Mouse (Mus musculus): ENCODE results near the gene Dapk3.

The Dapk3 gene

DNA sequence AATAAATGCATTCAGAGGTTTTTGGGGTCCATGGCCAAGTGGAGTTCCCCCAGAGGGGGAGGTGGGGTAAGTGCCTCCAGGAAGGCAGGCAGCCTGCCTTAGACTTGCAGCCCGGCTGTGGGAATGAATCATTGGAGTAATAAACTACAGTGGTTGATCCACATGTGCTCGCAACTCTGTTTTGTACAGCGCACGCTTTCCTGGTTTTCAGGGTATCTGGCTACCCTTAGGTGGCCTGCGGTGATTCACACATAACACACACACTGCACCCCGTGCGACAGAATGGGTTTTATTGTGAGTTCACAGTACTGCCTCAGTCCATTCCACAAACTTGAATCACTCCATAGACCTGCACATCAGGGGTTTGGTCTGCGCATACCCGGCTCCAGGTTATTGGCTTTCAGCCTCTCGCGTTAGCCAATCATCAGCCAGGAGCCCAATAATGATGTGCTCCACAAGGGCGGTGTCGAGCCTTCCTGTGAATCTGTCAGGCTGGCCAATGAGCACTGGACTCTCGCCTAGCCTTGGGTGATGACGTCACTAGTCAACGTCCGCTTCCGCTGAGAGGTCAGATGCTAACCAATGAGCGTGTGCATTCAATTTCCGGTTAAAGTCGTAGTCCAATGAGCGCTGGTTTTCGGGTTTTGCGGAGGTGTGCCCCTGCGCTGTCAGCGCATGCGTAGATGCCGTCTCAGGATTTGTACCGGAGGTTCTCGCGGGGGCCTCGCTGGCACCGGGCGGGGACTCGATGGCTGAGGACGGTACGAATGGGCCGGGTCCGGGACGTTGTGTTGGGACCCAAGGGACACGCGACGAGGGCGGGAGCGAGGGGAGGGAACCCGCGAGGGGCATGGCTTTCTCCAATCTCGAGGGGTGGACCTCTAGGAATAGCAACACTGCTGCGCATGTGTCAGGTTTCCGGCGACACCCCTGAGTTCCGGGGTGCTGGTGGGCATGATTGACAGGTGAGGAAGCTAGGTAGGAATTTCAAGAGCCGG lies at the start of gene Dapk3:
TSS of gene Dapk3 (plus strand) at position 670 of the 998 bp plus-strand sequence.
- DNase-seq: peak; percentile 96

DNA sequence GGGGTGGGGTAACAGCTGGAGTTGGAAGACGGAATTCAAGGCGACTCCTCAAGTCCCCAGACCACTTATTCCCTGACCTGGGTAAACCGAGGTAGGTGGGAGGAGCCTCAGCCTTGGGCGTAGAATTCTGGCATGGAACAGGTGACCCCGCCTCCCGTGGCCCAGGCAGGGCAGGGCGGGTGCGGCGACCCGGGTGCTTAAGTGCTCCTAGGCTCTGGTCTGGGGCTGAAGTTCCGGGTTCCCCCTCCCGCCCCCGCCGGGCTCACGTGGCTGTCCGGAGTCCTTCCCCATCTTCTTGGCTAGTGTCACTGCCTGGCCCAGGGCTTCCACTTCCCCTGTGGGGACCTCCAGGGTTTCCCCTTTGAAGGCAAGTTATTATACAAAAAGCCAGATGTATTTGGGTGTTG lies 48.6 kb upstream of the Dapk3 start:
- DNase-seq: peak; percentile 81

DNA sequence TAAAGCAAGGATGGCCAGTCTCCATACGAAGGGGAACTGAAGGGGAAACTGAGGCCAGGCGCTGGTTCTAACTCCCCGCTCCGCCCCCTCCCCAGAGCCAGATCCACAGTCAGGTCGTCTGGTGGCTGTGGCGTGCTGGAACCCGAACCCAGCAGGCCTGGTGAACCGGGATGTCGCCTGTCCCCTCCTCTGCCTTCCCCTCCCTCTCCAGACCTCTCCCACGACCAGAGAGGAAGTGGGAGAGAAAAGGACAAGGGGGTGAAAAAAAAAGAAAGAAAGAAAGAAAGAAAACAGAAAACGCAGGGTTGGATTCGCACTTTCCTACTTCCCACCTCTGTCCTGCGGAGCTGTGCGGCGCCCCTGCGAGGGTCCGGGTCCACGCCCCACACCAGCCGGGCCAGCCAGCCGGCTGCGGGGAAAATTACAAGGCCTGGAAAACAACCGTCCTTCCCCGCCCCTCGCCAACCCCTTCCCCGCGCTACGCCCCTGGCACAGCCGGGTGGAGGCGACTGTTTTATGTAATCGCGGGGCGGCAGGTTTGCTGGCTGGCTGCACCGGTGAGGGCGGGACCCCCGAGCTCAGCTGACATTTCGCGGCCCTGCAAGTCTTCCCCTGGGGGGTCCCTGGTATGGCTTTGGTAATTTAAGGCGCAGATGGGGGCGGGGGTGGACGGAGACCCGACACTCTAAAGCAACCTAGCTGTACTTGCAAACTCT lies 47.7 kb upstream of the Dapk3 start, which contains the start of gene Zbtb7a:
TSS of gene Zbtb7a (plus strand) at position 255 of the 716 bp plus-strand sequence.
- DNase-seq: peak; percentile 64

DNA sequence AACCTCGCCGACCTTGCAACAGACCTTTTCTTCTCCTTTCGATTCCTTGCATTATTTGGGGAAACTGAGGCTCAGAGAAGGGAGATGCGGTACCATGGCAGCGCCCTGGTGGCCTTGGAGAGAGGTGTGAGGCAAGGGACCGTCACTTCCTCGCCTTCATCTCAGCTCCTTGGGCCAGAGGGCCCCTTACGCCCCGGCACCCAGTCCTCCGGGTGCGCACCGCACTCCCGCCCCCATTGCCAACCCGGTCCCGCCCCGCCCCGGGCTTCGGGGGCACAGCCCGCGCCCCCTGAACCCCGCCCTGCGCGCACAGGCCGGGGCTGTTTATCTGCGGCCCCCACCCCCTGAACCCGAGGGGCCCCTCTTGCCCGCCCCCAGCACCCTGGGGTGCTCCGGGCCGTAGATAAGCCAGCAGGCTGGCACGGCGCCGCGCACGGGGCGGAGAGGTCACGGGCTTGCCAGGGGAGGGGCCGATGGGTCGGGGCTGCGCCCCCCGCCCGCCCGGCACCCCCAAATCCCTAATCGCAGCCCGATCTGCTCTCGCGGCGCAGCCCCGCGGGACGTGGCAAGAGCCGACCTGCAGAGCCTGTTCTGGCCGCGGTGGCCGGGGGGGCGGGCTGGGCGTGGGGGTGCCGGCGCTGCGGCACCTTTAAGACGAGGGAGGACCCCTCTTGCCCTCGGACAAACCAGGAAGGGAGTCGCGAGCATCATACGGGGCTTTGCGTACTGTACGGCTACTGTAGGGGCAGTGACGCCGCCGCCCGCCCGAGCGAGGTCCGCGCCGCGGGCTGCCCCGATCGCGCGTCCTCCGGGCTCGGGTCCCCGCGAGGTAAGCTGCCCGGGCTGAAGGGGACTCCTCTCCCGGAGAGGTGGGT lies 46.7 kb upstream of the Dapk3 start:
- peak; percentile 80 for DNase-seq

DNA sequence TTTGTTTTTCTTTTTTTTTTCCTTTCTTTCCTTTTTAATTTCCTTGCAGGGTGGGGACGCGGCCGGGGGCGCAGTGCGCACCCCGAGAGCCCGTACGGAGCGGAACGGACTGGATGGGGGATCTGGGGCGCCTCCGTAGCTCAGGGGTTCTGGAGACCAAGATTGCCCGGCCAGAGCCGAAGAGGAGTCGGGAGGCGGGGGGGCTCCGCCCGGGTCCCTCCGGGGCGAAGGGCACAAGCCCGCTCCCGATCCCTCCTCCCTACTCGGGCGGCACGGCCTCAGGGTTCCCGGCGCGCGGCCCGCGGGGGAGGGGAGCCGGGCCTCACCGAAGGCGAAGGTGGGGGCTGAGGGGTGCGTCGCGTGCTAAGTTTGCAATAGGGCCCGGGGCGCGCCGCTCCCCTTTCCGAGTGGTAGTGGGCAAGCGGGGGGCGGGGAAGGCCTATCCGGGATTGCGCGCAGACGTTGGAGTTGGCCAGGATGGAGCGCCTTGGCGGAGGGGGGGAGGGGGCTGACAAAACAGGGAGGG lies 46.0 kb upstream of the Dapk3 start:
- peak; percentile 88 for DNase-seq

DNA sequence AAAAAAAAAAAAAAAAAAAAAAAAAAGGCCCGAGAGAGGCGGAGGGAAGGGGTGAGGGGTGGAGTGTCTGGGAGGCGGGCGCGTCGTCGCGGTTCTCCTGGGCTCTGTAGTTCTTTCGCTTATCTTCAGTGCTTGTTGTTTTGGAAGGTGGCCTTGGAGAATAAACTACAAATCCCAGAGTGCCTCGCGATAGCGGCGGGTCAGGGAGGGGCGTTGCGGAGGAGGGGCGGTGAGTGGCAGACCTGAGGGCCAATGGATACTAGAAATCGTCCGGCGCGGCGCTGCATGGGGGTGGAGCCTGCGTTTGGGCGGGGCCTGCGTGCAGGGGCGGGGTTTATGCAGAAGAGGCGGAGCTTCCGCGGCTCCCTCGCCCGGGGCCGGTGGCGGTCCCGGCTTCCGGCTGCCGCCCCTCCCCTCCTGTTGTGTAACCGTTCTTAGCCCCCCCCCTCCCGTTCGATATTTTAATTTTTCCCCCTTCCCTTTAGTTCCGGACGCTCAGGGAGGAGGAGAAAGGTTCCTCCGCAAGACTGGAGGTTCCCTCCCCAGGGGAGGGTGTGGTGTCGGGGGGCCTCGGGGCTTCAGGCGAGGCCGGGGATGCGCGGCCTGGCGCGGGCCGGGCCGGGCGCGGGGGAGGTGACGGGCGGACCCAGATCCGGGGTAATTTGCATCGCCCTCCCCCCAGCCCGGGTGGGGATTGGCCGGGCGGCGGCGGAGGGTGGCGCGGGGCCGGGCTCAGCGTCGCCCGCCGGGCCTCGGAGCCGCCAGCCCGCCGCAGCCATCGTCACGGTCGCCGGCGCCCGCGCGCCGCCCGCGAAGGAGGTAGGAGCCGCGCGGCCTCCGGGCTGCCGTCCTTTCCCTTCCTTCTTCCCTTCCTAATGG lies 45.3 kb upstream of the Dapk3 start:
- DNase-seq: peak; percentile 99

DNA sequence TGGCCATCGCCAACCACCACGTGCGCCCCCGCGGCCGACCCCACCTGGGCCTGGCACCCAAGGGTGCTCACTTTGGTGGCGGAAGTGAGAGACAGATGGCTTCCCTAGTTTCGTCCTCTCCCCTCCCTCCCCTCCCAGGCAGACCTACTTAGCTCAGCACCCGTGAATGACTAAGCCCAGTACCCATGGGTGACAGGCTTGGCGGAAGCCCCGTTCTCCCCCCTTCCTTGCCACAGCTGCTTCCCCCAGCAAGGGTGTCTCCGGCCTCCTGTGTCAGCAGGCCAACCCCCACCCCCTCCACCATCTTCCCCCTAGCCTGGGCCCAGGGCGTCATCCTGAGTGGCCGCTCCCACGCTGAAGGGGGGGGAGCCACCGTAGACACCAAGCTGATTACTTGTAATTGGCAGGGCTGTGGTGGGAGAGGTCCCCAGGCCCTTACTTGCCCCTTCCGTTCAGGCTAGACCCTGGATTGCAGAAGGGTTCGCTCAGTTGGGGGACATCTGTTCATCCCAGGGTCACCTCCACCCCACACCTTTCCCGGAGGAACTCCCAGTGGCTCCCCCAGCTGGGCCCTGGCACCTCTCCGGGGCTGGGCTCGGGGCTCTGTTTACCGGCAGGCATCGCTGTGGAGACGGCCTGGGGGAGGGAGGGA lies 44.5 kb upstream of the Dapk3 start:
- DNase-seq: no peak

DNA sequence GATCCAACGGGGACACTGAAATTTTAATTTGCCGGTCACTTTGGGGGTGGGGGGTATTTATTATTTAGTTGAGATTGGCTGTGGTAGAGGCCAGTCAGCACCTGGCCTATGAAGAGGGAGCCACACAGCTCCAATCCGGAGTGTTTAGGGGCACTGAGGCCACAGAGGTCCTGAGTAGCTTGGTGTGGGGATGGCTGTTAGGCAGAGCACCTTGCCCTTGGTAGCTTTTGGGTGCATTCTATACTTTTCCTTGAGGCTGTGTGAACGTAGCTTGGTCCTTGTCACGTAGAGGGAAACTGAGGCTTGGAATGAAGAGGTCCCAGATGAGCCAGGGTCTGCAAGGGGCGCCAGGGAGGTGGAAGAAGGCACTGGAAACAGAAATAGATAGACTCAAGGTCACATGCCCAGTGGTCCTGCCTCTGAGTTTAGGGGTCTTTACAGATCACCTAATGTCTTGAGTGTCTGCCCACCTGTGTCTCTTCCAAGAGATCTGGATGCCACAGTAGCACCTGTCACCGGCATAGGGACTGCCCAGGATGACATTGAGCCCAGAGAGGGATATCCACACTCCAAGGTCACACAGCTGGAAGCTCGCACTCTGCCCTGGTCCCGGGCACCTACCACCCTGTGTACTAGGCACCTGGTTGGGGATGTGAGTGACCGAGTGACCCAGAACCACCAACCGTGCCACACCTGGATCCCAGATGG lies 43.8 kb upstream of the Dapk3 start:
- no peak for DNase-seq

DNA sequence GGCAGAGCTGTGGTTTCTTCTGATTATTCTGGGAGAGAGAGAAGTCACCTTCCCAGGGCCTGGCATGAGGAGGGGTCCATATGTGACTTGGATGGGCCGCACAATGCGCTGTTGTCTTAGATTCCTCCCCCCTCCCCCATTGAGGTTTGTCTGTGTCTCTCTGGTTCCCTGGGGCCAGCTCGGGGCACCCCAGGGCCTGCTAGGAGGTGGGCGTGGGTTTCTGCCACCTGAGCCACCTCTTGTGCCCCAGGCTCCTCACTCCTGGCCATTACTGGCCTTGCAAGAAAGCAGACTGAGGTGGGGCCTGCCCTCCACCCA lies 43.3 kb upstream of the Dapk3 start:
- no peak for DNase-seq

DNA sequence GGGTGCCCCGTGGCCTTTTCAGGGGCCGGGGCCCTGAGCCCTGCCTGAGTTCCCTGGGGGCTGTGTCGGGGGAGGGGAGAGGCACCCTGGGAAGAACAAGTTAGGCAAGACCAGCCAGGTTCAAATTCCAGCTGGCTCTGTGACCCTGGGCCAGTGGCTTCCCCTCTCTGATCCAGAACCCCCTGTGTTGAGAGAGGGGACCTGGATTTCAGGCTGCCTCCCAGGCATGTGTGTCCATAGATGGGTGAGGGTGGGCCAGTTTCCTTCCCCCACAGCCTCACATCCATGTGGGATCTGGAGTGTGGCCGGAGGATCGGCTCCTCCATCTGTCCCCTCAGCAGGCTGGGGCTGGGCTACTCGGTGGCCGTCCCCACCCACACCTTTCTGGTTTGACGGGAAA lies 42.8 kb upstream of the Dapk3 start:
- no peak for DNase-seq

DNA sequence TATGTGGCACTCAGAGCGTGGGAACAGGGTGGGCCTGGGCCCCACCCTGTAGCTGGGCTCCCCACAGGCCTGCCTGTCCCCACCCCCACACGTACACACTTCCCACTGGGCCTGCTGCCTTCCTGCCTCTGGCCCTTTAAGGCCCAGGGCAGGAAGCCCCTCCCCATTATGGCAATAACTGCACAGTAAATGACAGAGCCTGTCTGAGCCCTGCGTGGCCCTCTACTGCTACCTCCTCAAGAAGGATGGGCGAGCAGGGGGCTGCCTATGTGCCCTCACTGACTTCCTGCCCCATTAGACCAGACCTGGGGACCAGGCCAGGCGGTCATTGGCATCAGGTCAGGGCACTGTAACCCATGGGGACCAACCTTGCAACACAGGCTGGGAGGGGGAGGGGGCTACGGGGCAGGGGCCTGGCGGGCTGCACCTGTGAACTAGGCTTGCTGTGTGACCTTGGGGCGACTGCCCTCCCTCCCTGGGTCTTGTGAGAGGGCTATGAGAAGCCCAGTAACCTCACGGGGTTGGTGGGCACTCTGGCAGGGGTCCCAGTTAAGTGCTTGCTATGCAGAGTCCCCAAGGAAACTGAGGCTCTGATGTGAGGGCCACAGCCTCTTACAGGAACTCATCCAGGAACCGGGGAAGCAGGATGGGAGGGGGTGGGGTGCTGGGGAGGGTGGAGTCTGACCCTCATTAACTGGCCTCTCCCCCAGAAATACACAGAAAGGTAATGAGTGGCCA lies 41.9 kb upstream of the Dapk3 start:
- DNase-seq: no peak

DNA sequence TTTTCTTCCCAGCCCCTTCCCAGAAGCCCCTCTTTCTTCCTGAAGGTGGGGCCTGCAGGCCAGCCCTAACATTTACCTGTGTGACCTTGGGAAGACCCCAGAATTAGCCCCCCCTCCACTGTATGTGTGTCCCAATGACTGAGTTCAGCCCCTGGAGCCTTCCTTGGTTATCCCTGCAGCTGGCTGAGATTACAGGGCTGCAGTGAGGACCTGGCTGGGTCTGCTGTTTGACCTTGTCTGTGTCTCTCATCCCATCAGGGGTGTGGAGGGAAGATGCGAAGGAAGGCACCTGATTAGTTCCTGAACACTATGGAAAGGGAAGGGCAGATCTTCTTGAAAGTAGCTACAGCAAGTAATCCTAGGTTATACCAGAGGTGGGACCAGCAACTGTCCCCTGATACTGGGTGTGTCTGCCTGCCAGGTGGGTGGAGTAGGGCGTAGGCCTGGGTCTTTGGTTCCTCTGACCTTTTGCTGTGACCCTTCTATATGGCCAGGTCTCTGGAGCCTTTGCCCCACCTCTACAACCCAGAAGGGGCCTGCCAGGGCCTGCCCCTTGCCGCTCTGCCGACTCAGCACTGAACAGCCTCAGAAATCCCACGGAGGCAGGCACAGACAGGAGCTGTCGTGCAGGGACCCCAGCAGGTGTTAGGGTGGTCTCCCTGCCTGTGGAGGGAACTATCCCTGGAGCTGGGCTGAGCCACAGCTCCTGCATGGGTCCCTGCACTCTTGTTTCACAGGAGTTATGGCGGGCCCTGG lies 41.2 kb upstream of the Dapk3 start:
- DNase-seq: no peak

DNA sequence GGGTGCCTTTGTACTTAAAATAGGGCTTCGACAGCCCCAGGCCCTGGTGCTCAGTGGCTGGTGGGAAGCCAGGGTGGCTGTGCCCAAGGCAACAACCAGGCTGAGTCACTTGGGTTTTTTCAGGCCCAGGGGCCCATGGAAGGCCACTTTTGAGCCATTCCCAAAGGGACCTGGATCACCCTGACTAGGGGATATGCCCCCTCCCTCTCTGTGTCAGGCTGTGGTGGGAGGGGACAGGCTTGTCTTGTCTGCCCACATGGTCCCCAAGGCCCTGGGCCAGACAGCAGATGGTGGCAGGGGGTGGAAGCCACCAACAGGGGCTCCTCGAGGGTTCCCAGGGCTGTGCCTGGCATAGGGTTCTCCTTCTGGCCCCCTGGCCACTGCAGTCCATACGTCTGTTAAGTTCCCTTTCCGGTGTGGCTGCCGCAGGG lies 40.2 kb upstream of the Dapk3 start:
- no peak for DNase-seq

DNA sequence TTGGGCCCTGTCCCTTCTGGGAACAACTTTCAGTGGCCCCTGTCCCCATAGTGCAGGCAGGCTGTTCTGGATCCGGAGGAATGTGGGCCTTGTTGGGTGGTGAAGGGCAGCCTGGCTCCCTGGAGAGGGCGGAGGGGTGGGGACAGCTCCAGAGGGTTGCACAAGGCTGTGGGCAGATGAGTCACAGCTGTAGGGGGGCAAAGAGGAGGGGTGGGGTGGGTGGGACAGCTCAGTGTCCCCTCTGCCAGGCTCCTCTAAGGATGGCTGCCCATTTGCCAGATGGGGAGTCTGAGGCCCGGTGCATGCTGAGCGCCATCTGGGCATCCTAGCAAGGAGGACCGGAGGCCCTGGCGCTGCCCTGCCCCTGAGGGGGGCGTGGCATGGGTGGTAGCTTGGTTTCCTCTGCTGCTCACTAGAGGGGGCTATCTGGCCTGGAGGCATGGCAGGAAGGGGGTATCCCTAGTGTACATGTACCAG lies 39.6 kb upstream of the Dapk3 start:
- DNase-seq: no peak

DNA sequence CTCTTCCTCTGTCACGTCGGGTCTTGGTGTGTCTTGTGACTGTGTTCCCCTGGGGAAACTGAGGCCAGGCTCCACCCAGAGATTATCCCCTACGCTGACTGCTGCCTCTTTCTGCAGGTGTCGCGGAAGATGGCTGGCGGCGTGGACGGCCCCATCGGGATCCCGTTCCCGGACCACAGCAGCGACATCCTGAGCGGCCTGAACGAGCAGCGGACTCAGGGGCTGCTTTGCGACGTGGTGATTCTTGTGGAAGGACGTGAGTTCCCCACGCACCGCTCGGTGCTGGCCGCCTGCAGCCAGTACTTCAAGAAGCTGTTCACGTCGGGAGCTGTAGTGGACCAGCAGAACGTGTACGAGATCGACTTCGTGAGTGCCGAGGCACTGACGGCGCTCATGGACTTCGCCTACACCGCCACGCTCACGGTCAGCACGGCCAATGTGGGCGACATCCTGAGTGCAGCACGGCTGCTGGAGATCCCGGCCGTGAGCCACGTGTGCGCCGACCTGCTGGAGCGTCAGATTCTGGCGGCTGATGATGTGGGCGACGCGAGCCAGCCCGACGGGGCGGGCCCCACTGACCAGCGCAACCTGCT lies 38.9 kb upstream of the Dapk3 start:
- no peak for DNase-seq

DNA sequence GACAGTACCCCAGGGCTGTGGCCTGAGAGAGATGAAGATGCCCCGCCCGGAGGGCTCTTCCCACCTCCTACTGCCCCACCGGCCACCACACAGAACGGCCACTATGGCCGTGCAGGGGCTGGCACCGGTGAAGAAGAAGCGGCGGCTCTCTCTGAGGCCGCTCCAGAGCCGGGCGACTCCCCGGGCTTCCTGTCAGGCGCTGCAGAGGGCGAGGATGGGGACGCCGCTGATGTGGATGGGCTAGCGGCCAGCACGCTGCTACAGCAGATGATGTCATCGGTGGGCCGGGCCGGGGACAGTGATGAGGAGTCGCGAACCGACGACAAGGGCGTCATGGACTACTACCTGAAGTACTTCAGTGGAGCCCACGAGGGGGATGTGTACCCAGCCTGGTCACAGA lies 38.1 kb upstream of the Dapk3 start:
- peak; percentile 36 for DNase-seq

DNA sequence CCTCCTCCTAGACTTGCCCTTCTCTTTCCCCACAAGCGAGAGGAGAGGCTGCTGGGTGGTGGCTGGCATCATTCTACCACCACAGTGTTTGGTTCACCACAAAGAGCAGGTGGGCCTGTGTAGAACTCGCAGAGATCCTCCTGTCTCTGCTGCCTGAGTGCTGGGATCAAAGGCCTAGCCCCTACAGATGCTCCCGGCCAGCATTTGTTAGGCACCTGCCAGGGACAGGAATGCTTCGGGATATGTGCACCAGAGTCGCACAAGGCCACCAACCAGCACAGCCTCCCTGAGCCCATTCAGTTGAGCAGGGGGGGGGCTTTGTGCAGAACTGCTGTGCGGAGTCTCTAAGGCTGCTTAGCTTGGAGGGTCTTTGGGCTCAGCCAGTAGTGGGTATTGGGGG lies 37.5 kb upstream of the Dapk3 start:
- DNase-seq: no peak

DNA sequence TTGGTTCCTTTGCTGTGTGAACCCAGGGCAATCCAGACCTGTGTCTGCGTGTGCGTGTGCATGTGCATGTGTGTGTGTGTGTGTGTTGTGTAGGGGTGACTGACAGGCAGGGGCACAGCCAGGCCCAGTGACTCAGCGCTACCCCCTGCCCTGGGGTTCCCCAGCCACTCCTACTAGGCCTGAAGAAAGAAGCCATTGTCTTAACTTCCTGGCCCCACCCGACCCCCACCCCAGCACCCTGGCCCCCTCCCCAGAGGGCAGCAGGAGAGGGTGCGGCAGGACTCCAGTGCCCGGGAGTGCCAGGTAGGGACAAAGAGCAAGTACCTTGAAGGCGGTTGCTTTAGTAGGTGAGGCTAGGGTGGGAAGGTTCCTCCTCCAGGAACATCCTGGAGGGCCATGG lies 37.0 kb upstream of the Dapk3 start:
- DNase-seq: no peak

All from kidney, adult 18-20 months (tissue).